Mouse (Mus musculus) heart, embryonic 13.5 days (tissue): ENCODE data around the gene Kmt5a. TPM values are rescaled to one million over a fixed set of nuclear protein-coding genes. Genes with fewer than 3 reads are reported as not detected.

Experiments
- ATAC-seq: fragments of 200-750 bp; cut with Nextera tagmentation; 2 replicates; pipeline ENCODE4 v1.8.0; 2017; ENCODE audit warnings: moderate TSS enrichment; ENCODE audit not compliant: insufficient number of reproducible peaks, low FRiP score, low TSS enrichment; ENCODE audit errors: extremely low read depth
- H3K27ac ChIP-seq: fragments of 300-500 bp; sonication (generic); replicated peaks from 2 replicates; pipeline ENCODE4 v1.5.1; 2015; ENCODE audit warnings: moderate library complexity, mild to moderate bottlenecking, inconsistent platforms
- H3K27me3 ChIP-seq: fragments of 300-500 bp; sonication (generic); replicated peaks from 2 replicates; pipeline ENCODE4 v1.6.1; 2015; ENCODE audit warnings: mild to moderate bottlenecking, inconsistent platforms
- H3K36me3 ChIP-seq: fragments of 300-500 bp; sonication (generic); 2 replicates; pipeline ENCODE4 v1.6.1; 2015; ENCODE audit warnings: mild to moderate bottlenecking, inconsistent platforms
- H3K4me1 ChIP-seq: fragments of 300-500 bp; sonication (generic); 2 replicates; pipeline ENCODE4 v1.6.1; 2015; ENCODE audit warnings: inconsistent platforms
- H3K4me2 ChIP-seq: fragments of 300-500 bp; sonication (generic); 2 replicates; pipeline ENCODE4 v1.6.1; 2015; ENCODE audit warnings: inconsistent platforms, mild to moderate bottlenecking, moderate library complexity
- H3K4me3 ChIP-seq: fragments of 300-500 bp; sonication (generic); 2 replicates; pipeline ENCODE4 v1.5.1; 2015; ENCODE audit warnings: moderate library complexity, mild to moderate bottlenecking, inconsistent platforms
- H3K9ac ChIP-seq: fragments of 300-500 bp; sonication (generic); 2 replicates; pipeline ENCODE4 v1.6.1; 2015; ENCODE audit warnings: inconsistent platforms, mild to moderate bottlenecking, moderate library complexity
- H3K9me3 ChIP-seq: fragments of 300-500 bp; sonication (generic); 2 replicates; pipeline ENCODE4 v1.6.1; 2016; ENCODE audit warnings: inconsistent platforms
- WGBS: fragments of 180-500 bp; shearing (Covaris S2); methylation state at CpG from one replicate; pipeline ENCODE4 v1.1.7; 2015; ENCODE audit warnings: mixed read lengths; 5-methylcytosine and 5-hydroxymethylcytosine counted together
- polyA plus RNA-seq: library from polyadenylated mRNA; unstranded; fragments of >200 nt; fragmentation: Nextera tagmentation; extraction: Ambion mirVana; gene quantifications from 2 replicates; pipeline ENCODE4 v1.2.1, GENCODE M21; 2015

The Kmt5a gene
- polyA plus RNA-seq, 1 experiment from 2014 or later, result 26.7 TPM

- H3K27me3 ChIP-seq, result no peaks in the 10 kb centered on the region
- H3K4me3 ChIP-seq, result no peak overlapping the region
- no peak overlapping the region for H3K4me2 ChIP-seq
- 60% methylated on average over 1 of the region's 1 CpGs for WGBS
- H3K9ac ChIP-seq, result no peak overlapping the region
- H3K27ac ChIP-seq, result no peak overlapping the region
- no peaks in the 10 kb centered on the region for H3K4me1 ChIP-seq
- no peak for ATAC-seq
- peaks cover 53% of the 10 kb centered on the region for H3K36me3 ChIP-seq
- H3K9me3 ChIP-seq, result no peaks in the 10 kb centered on the region
Measured at GRCm38 (mm10) chr5:124467766-124468165, 28.0 kb downstream of the Kmt5a start.

- H3K4me1 ChIP-seq, result no peaks in the 10 kb centered on the region
- no peak overlapping the region for H3K4me2 ChIP-seq
- no peaks in the 10 kb centered on the region for H3K9me3 ChIP-seq
- H3K27me3 ChIP-seq, result no peaks in the 10 kb centered on the region
- WGBS, result 82% methylated on average over 7 of the region's 7 CpGs
- H3K9ac ChIP-seq, result no peak overlapping the region
- H3K27ac ChIP-seq, result no peak overlapping the region
- no peak for ATAC-seq
- H3K36me3 ChIP-seq, result peaks cover 47% of the 10 kb centered on the region
- no peak overlapping the region for H3K4me3 ChIP-seq
Measured at GRCm38 (mm10) chr5:124468365-124468764, 28.6 kb downstream of the Kmt5a start.

- Histone ChIP-seq H3K4me3 (no peak overlapping the region), H3K4me2 (no peak overlapping the region), H3K27me3 (no peaks in the 10 kb centered on the region), H3K36me3 (peaks cover 40% of the 10 kb centered on the region), H3K4me1 (no peaks in the 10 kb centered on the region), H3K27ac (no peak overlapping the region), H3K9ac (no peak overlapping the region), H3K9me3 (no peaks in the 10 kb centered on the region)
- no peak for ATAC-seq
- WGBS, result 89% methylated on average over 6 of the region's 6 CpGs
Measured at GRCm38 (mm10) chr5:124469486-124469885, 29.8 kb downstream of the Kmt5a start.

- no peak for ATAC-seq
- H3K9ac ChIP-seq, result no peak overlapping the region
- H3K27ac ChIP-seq, result no peak overlapping the region
- no peaks in the 10 kb centered on the region for H3K27me3 ChIP-seq
- no peak overlapping the region for H3K4me3 ChIP-seq
- H3K4me2 ChIP-seq, result no peak overlapping the region
- H3K9me3 ChIP-seq, result no peaks in the 10 kb centered on the region
- 79% methylated on average over 6 of the region's 6 CpGs for WGBS
- H3K36me3 ChIP-seq, result peaks cover 40% of the 10 kb centered on the region
- H3K4me1 ChIP-seq, result peaks cover 6% of the 10 kb centered on the region
Measured at GRCm38 (mm10) chr5:124470591-124471171, 31.0 kb downstream of the Kmt5a start.

- ATAC-seq, result no peak
- Histone ChIP-seq H3K4me3 (0 out of 2 replicates have a peak overlapping the region, but pooled peaks have one; percentile 66), H3K4me1 (peaks cover 29% of the 10 kb centered on the region), H3K36me3 (no peaks in the 10 kb centered on the region), H3K9me3 (no peaks in the 10 kb centered on the region), H3K27ac (peak overlapping the region; percentile 83), H3K27me3 (no peaks in the 10 kb centered on the region), H3K4me2 (peak overlapping the region; percentile 86), H3K9ac (peak overlapping the region; percentile 58; the same call in 1 of the 2 replicates)
- WGBS, result 59% methylated on average over 1 of the region's 1 CpGs
Measured at GRCm38 (mm10) chr5:124478873-124479204, 39.1 kb downstream of the Kmt5a start.

GRCm38 (mm10) chr5:124480119-124480518 is 40.4 kb downstream of the Kmt5a start:
- H3K27ac ChIP-seq, result no peak overlapping the region
- peaks cover 38% of the 10 kb centered on the region for H3K4me1 ChIP-seq
- ATAC-seq, result no peak
- H3K4me2 ChIP-seq, result no peak overlapping the region
- WGBS, result 53% methylated on average over 4 of the region's 4 CpGs
- H3K4me3 ChIP-seq, result no peak overlapping the region
- no peak overlapping the region for H3K9ac ChIP-seq
- no peaks in the 10 kb centered on the region for H3K27me3 ChIP-seq
- no peaks in the 10 kb centered on the region for H3K9me3 ChIP-seq
- H3K36me3 ChIP-seq, result no peaks in the 10 kb centered on the region

GRCm38 (mm10) chr5:124481714-124482113 is 42.0 kb downstream of the Kmt5a start:
- 84% methylated on average over 4 of the region's 4 CpGs for WGBS
- Histone ChIP-seq H3K27me3 (no peaks in the 10 kb centered on the region), H3K9ac (no peak overlapping the region)

DNA sequence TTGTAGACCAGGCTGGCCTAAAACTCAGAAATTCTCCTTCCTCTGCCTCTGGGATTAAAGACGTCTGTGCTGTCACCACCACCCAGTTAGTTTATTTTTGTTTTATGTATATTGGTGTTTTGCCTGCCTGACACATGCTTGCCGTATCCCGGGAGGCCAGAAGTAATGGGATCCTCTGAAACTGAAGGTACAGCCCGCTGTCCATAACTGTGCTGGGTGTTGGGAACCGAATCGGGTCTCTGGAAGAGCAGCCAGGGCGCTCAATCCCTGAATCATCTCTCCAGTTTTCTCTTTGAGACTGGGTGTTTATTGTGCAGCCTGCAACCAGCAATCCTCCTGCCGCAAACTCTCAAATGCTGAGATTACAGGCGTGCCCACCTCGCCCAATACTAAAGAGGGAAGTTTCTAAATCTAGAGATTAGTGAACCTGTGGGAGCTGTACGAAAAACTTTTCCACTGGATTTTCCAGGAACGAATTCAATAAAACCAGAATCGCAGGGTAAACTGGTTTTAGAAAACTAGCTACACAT is 42.8 kb downstream of the Kmt5a start:
- Histone ChIP-seq H3K27me3 (no peaks in the 10 kb centered on the region), H3K4me1 (peaks cover 22% of the 10 kb centered on the region), H3K4me2 (peak overlapping the region; percentile 81), H3K9me3 (no peaks in the 10 kb centered on the region), H3K4me3 (peak overlapping the region; percentile 54), H3K27ac (peak overlapping the region; percentile 97), H3K36me3 (peaks cover 3% of the 10 kb centered on the region), H3K9ac (peak overlapping the region; percentile 93)
- no peak for ATAC-seq
- WGBS, result 7% methylated on average over 13 of the region's 13 CpGs

More at GRCm38 (mm10) chr5:124481714-124482113, 42.0 kb downstream of the Kmt5a start:
- peaks cover 27% of the 10 kb centered on the region for H3K4me1 ChIP-seq
- no peaks in the 10 kb centered on the region; the same call in 1 of the 2 replicates for H3K36me3 ChIP-seq
- H3K4me2 ChIP-seq, result no peak overlapping the region
- H3K9me3 ChIP-seq, result no peaks in the 10 kb centered on the region
- ATAC-seq, result no peak
- H3K27ac ChIP-seq, result no peak overlapping the region
- no peak overlapping the region for H3K4me3 ChIP-seq

- H3K27ac ChIP-seq, result peak within 1 kb of the TSS; percentile 97
- H3K9ac ChIP-seq, result peak within 1 kb of the TSS; percentile 93
- peak; percentile 87 for ATAC-seq
- no peaks in the 10 kb centered on the region for H3K9me3 ChIP-seq
- H3K4me1 ChIP-seq, result peaks cover 20% of the 10 kb centered on the region
- H3K4me2 ChIP-seq, result peak within 1 kb of the TSS; percentile 81
- H3K27me3 ChIP-seq, result no peaks in the 10 kb centered on the region
- H3K4me3 ChIP-seq, result peak within 1 kb of the TSS; percentile 54
- peaks cover 7% of the 10 kb centered on the region for H3K36me3 ChIP-seq
- under 1% methylated on average over 48 of the region's 48 CpGs for WGBS
Measured at GRCm38 (mm10) chr5:124482966-124483654, 43.4 kb downstream of the Kmt5a start, which contains the start of gene Snrnp35. Gene Snrnp35 (plus strand): TSS chr5:124483134.

- peak overlapping the region; percentile 93 for H3K9ac ChIP-seq
- H3K4me2 ChIP-seq, result peak overlapping the region; percentile 81
- WGBS, result 8% methylated on average over 15 of the region's 15 CpGs
- peaks cover 12% of the 10 kb centered on the region for H3K36me3 ChIP-seq
- H3K4me1 ChIP-seq, result peaks cover 16% of the 10 kb centered on the region
- peak overlapping the region; percentile 54 for H3K4me3 ChIP-seq
- peak overlapping the region; percentile 97 for H3K27ac ChIP-seq
- no peak for ATAC-seq
- no peaks in the 10 kb centered on the region for H3K9me3 ChIP-seq
- H3K27me3 ChIP-seq, result no peaks in the 10 kb centered on the region
Measured at GRCm38 (mm10) chr5:124483655-124484396, 44.1 kb downstream of the Kmt5a start.

DNA sequence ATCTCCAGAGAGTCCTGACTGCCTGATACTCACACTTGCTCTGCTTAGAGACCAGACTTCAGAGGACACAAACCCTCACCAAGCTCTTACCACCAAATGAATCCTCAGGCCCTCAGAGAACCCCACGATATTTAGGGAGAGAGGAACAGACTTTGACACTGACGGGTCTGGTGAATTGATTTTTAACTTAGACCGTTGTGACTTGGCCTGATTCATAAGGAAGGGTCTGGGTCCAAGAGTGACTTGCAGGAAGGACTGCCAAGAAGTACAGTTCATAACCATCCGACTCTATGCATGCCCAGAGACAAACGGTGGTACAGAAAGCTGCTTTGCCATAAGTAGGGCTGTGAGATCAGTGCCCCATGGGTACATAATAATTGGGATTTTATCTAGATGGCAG is 45.9 kb downstream of the Kmt5a start:
- no peak for ATAC-seq
- Histone ChIP-seq H3K4me3 (no peak overlapping the region), H3K36me3 (peaks cover 25% of the 10 kb centered on the region), H3K9me3 (no peaks in the 10 kb centered on the region), H3K9ac (0 out of 2 replicates have a peak overlapping the region, but pooled peaks have one; percentile 33), H3K27ac (no peak overlapping the region), H3K4me2 (no peak overlapping the region), H3K27me3 (no peaks in the 10 kb centered on the region), H3K4me1 (peaks cover 13% of the 10 kb centered on the region)
- 88% methylated on average over 5 of the region's 5 CpGs for WGBS
